20 mouse cellular contexts compared by ENCODE assay signal in the genomic region with DNA sequence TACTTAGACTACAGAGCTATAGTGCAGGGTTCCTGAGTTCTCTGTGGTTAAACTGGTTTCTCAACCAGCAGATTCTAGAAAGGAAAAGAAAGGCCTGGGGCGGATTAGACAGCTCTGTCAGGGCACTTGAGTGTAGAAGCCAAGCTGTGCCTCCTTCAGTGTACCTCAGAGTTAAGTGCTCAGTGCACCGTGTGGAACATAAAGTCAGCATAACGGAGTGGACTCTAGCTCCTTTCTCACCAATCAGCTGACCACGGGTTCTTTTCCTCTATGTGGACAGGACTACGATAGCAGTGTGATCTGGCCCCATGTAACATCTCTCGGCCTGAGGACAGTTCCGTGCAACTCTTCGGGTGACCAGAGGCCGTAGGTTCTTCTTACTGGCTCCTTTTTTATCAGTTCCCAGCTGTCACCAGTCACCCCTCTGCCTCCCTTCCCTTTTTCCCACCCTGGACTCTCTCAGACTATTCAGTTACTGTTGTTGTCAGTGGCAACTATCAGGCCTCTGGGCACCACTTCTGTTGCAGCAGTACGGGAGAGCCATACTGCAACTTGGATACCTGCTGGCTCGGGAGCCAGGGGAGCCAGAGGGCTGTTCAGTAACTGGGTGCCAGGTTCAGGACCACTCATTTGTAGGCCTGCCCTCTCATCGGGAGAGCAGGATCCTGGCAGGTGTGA. TPM values are rescaled to one million over a fixed set of nuclear protein-coding genes. Genes with fewer than 3 reads are reported as not detected.
DNase-seq lines count a peak whose midpoint lies in the region; ATAC-seq lines count a peak whose summit lies in the region.
"Had no signal": no experiment of that assay in that cellular context is flagged by ENCODE, and none has a peak within 500 bp of the region (broad histone marks: within the 10 kb centered on the region; RNA-seq: fewer than 3 reads in every experiment).

No protein-coding gene starts in this region.

- intact Hi-C loops in heart, postnatal 25 days (cut with DNase I): no loop called here

- peaks cover 46% of the 10 kb centered on the region for H3K4me1 ChIP-seq in heart, embryonic 13.5 days
- peaks cover 19% of the 10 kb centered on the region for H3K4me1 ChIP-seq in lung, embryonic 15.5 days
- H3K4me1 ChIP-seq: hindbrain, embryonic 15.5 days; midbrain, embryonic 10.5 days had no signal

- no peak for ATAC-seq in heart, embryonic 13.5 days (ENCODE audit: extremely low read depth, insufficient number of reproducible peaks, low FRiP score, low TSS enrichment)
- peak; percentile 30; the same call in 1 of the 2 replicates for ATAC-seq in lung, embryonic 15.5 days (ENCODE audit: borderline replicate concordance, extremely low read depth, low FRiP score, low TSS enrichment)
- ATAC-seq: forebrain, embryonic 14.5 days; intestine, embryonic 16.5 days had no signal

- no peak for DNase-seq in heart, postnatal 25 days (ENCODE audit: low spot score)
- no peak for DNase-seq in lung, postnatal 4 days
- DNase-seq in kidney, adult 9 months: peak; percentile 79
- DNase-seq in lung, postnatal 36 days: peak; percentile 60
- no peak for DNase-seq in yolk sac, embryonic 10.5 days (ENCODE audit: low spot score)
- DNase-seq in layer of hippocampus, adult 8-10 months (ENCODE audit: low spot score in 2 of 2): no peak
- DNase-seq: adrenal gland, postnatal 14 days; cerebellum, adult 11-12 months; cerebellum, postnatal 25 days; right cerebral cortex, adult 18-20 months; thymus, postnatal 25 days had no signal

- H3K4me3 ChIP-seq in heart, embryonic 13.5 days: no peak overlapping the region
- H3K4me3 ChIP-seq in lung, embryonic 15.5 days: no peak overlapping the region
- H3K4me3 ChIP-seq: erythroblast, embryonic 14.5 days; hindbrain, embryonic 15.5 days; limb, embryonic 13.5 days; midbrain, embryonic 10.5 days had no signal

- H3K9me3 ChIP-seq in heart, embryonic 13.5 days: no peaks in the 10 kb centered on the region
- H3K9me3 ChIP-seq in lung, embryonic 15.5 days: no peaks in the 10 kb centered on the region
- H3K9me3 ChIP-seq: hindbrain, embryonic 15.5 days; limb, embryonic 13.5 days; midbrain, embryonic 10.5 days had no signal

- H3K27ac ChIP-seq in heart, embryonic 13.5 days (replicated peaks): peak overlapping the region; percentile 48; the same call in 1 of the 2 replicates
- 0 out of 2 replicates have a peak overlapping the region, but pooled peaks have one; percentile 7 for H3K27ac ChIP-seq in lung, embryonic 15.5 days
- H3K27ac ChIP-seq: hindbrain, embryonic 15.5 days; limb, embryonic 13.5 days; midbrain, embryonic 10.5 days had no signal

- 23% methylated on average over 12 of the region's 12 CpGs for WGBS in heart, embryonic 13.5 days
- 60% methylated on average over 12 of the region's 12 CpGs for WGBS in lung, embryonic 15.5 days

- 0 out of 2 replicates have a peak overlapping the region, but pooled peaks have one; percentile 24 for H3K4me2 ChIP-seq in heart, embryonic 13.5 days
- H3K4me2 ChIP-seq in lung, embryonic 15.5 days: no peak overlapping the region
- H3K4me2 ChIP-seq: hindbrain, embryonic 15.5 days; limb, embryonic 13.5 days had no signal

- H3K36me3 ChIP-seq in heart, embryonic 13.5 days: no peaks in the 10 kb centered on the region
- no peaks in the 10 kb centered on the region for H3K36me3 ChIP-seq in lung, embryonic 15.5 days
- H3K36me3 ChIP-seq: hindbrain, embryonic 15.5 days; limb, embryonic 13.5 days; midbrain, embryonic 10.5 days had no signal

- 0 out of 2 replicates have a peak overlapping the region, but pooled peaks have one; percentile 0 for H3K9ac ChIP-seq in heart, embryonic 13.5 days
- no peak overlapping the region for H3K9ac ChIP-seq in lung, embryonic 15.5 days
- H3K9ac ChIP-seq: hindbrain, embryonic 15.5 days; limb, embryonic 13.5 days had no signal

- H3K27me3 ChIP-seq in heart, embryonic 13.5 days (replicated peaks): no peaks in the 10 kb centered on the region
- no peaks in the 10 kb centered on the region for H3K27me3 ChIP-seq in lung, embryonic 15.5 days
- H3K27me3 ChIP-seq: hindbrain, embryonic 15.5 days; limb, embryonic 13.5 days had no signal

RNA-seq across cellular contexts. Expression of gene Kcnj15, which starts 12.6 kb away (rescaled TPM):
- 0.80 and 2.0 TPM in 2 replicates for polyA plus RNA-seq in heart, embryonic 13.5 days (2015; fragmentation: Nextera tagmentation; extraction: Ambion mirVana)
- 1 to 10 TPM; 1.2 to 1.6 TPM for total RNA-seq in heart, postnatal 25 days (2021)
- polyA plus RNA-seq in lung, embryonic 15.5 days (2015; fragmentation: Nextera tagmentation; extraction: Ambion mirVana): 1.8 and 1.9 TPM in 2 replicates
- total RNA-seq in layer of hippocampus, adult 8-10 months (2022): 1 to 10 TPM in 2 of 4 experiments, under 1 TPM in 2; 0.12 to 6.0 (median 3.1) TPM
- total RNA-seq: granulocyte monocyte progenitor cell, adult 5-6 weeks had no signal

Comparison
In these comparisons a context has a peak if more than half of its experiments do, and no peak if none do; other contexts are left out.
1. DNase-seq: peak in kidney, adult 9 months (single experiment) and lung, postnatal 36 days (single experiment); none in heart, postnatal 25 days (single experiment), lung, postnatal 4 days (0 of 2), yolk sac, embryonic 10.5 days (single experiment) and layer of hippocampus, adult 8-10 months (0 of 2).